Mouse (Mus musculus) gastrocnemius, adult 2 months (tissue): ENCODE results near the gene Spsb2. TPM values are rescaled to one million over a fixed set of nuclear protein-coding genes. Genes with fewer than 3 reads are reported as not detected.
A peak's percentile ranks its signal among the peaks of the same experiment; 100 is the strongest.

Experiments used
- DNase-seq: peaks from one replicate; pipeline ENCODE4 v3.0.0; 2022
- H3K27ac ChIP-seq: fragments of 200-600 bp; 2 replicates; pipeline ENCODE4 v1.8.1; 2022; ENCODE audit warnings: mild to moderate bottlenecking
- H3K4me3 ChIP-seq: fragments of 200-600 bp; 2 replicates; pipeline ENCODE4 v1.8.1; 2022; ENCODE audit warnings: mild to moderate bottlenecking, moderate library complexity
- CTCF ChIP-seq: fragments of 200-600 bp; IDR thresholded peaks from 2 replicates; pipeline ENCODE4 v1.8.1; 2022; ENCODE audit warnings: antibody characterized with exemption, mild to moderate bottlenecking, moderate library complexity
- intact Hi-C: fragments of 180-260 bp; cut with DNase I; formaldehyde crosslinking; loops from one replicate; pipeline ENCODE4 v1.15.1; 2025
- total RNA-seq, 2 experiments: library from RNA; stranded (reverse); gene quantifications; 2 replicates each; pipeline ENCODE4 v1.2.3; 2021

Spsb2 gene
- total RNA-seq, 2 experiments from 2014 or later = 2.0 to 2.5 TPM

GRCm38 (mm10) chr6:124813496-124813895 lies 5.0 kb downstream of the Spsb2 start:
- Histone ChIP-seq H3K27ac (peak overlapping the region; percentile 99), H3K4me3 (peak overlapping the region; percentile 90)
- intact Hi-C loops = no loop called here
- DNase-seq = peak; percentile 88
- TF ChIP-seq CTCF = no peak

GRCm38 (mm10) chr6:124813933-124814332 lies 5.5 kb downstream of the Spsb2 start, which contains the start of gene Tpi1:
TSS of gene Tpi1 (minus strand) at chr6:124814296.
- intact Hi-C loops = loop anchor here (2.0 kb wide), 1 partner anchor 15 kb away; the partner anchor contains the start of genes Cdca3 and Usp5
- TF ChIP-seq CTCF = peak; percentile 8; the same call in 1 of the 2 replicates
- H3K27ac ChIP-seq = peak within 1 kb of the TSS; percentile 99
- H3K4me3 ChIP-seq = peak within 1 kb of the TSS; percentile 90
- peak; percentile 95 for DNase-seq

DNA sequence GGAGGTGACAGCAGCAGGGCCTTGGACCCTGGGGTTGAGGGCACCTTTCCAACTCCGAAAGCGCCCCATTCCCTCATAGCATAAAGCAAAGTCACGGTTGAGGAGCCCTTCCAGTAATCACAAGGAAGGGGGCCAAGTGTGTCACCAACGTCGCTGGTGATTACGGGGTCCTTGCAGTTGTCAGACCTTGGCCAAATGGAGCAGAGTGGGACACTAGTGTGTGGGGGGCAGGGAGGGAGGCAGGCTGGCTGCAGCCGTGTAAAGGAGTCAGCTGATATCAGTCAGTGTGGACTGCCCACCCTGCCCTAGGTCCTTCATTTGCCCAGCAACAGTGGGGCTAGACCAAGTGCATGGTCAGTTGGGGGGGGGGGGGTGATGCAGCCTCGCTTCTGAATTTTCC lies 6.0 kb downstream of the Spsb2 start:
- Histone ChIP-seq H3K27ac (peak overlapping the region; percentile 99), H3K4me3 (peak overlapping the region; percentile 90)
- intact Hi-C loops = loop anchor here (2.0 kb wide), 1 partner anchor 14 kb away; the partner anchor contains the start of genes Cdca3 and Usp5
- TF ChIP-seq CTCF = no peak
- DNase-seq = no peak

DNA sequence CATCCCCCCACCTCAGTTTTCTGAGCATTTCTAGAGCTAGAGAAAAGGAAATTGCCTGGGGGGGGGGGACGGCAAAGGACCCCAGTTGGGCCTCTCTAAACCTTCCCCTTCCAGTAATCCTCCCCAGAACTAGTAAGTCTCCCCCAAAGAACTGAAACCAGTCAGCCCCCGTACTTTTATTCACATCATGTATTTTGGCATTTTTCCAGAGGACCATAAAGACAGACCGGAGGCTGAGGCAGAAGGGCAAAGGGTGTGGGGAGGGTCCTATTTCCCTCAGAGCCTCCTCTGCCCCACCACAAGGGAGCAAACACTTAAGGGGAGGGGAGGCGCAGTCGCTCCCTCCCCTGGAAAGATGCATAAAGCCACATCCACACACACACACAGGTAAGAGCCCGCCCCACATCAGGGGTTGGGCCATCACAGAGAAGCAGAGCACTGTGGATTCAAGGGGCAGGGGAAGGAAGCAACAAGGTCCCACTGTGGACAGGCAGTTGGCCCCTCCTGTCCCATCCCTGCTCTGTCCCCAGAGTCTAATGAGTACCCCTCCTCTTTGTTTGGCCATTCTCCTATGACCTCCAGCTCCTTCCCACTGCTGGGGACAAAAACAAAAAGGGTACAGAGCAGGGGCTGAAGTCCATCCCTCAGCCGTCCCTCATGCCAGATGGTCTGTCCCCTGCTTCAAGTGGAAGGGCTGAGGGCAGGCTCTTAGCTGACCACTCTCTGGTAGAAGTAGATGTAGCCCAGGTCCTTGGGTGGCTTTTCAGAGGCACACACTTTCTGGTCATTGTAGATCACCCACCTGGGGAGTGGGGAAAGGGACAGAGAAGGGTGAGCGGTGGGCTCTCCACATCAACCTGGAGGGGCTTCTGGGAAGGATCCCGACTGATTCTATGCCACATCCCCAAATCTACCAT lies 6.7 kb downstream of the Spsb2 start:
- TF ChIP-seq CTCF = no peak
- Histone ChIP-seq H3K27ac (no peak overlapping the region), H3K4me3 (no peak overlapping the region)
- DNase-seq = peak; percentile 17
- intact Hi-C loops = loop anchor here (2.0 kb wide), 1 partner anchor 14 kb away; the partner anchor contains the start of genes Cdca3 and Usp5

GRCm38 (mm10) chr6:124816611-124817010 lies 8.2 kb downstream of the Spsb2 start:
- peak; percentile 12 for DNase-seq
- no peak overlapping the region for H3K27ac ChIP-seq
- H3K4me3 ChIP-seq = no peak overlapping the region
- TF ChIP-seq CTCF = no peak
- intact Hi-C loops = no loop called here

DNA sequence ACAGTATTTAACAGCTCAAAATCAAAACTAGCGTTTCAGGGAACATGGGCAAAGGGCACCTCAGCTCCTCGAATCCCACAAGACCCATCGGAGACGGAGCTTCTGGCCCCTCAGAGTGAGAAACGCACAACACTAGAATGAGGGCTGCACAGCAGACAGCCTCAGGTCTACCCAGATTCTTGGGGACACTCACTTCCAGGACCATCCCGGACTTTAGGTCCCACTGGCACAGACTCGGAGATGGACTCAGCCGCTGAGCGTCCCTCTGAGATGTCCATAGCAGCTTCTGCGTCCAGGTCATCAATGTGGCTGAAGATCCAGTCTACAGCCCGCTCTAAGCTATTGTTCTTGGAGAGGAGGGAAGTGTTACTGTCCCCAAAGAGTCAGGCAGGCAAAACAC lies 8.7 kb downstream of the Spsb2 start:
- intact Hi-C loops = no loop called here
- no peak for TF ChIP-seq CTCF
- DNase-seq = peak; percentile 4

DNA sequence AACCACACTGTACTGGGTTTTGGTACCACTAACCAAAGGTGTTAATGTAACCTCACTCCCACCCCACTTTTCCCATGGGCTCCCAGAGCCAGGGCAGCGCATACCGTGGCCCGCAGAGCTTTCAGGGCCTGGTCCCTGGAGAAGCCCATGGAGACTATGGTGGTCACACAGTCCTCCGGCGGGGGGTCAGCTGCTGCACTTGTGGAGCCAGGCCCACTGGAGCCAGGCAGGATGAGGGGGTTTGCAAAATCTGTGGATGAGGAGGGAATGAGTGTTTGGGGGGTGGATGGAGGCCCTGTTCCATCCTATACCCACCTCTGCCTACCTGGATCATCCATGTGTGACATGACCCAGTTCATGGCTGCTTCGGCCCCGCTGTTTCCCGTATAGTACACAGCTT lies 9.1 kb downstream of the Spsb2 start:
- no peak overlapping the region for H3K27ac ChIP-seq
- TF ChIP-seq CTCF = no peak
- no peak overlapping the region for H3K4me3 ChIP-seq
- intact Hi-C loops = no loop called here
- peak; percentile 20 for DNase-seq

More for the DNA sequence above, 8.7 kb downstream of the Spsb2 start:
- Histone ChIP-seq H3K4me3 (no peak overlapping the region), H3K27ac (no peak overlapping the region)

- intact Hi-C loops = no loop called here
- TF ChIP-seq CTCF = no peak
- no peak for DNase-seq
- Histone ChIP-seq H3K4me3 (no peak overlapping the region), H3K27ac (no peak overlapping the region)
Measured at GRCm38 (mm10) chr6:124817971-124818370, 9.5 kb downstream of the Spsb2 start.

GRCm38 (mm10) chr6:124820891-124821290 lies 12.4 kb downstream of the Spsb2 start:
- Histone ChIP-seq H3K4me3 (no peak overlapping the region), H3K27ac (no peak overlapping the region)
- intact Hi-C loops = no loop called here
- TF ChIP-seq CTCF = no peak
- DNase-seq = peak; percentile 5

DNA sequence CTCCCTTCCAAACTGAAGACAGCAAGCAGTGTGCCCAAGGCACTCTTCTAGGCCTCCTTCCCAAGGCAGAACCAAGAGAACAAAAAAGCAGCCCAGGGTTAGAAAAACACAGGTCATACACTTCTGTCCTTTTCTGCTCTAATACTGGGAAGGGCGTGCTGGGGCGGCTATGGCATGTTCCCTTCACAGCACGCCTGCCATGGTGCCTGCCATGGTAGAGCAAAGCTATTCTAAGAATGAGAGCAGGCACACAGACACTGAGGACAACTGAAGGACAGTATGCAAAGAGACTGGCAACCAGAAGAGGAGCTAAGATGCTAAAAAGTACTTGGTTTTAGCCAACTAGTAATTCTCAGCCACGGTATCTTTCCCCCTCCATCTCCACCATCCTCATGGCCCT lies 13.6 kb downstream of the Spsb2 start:
- intact Hi-C loops = no loop called here
- Histone ChIP-seq H3K27ac (no peak overlapping the region), H3K4me3 (no peak overlapping the region)
- TF ChIP-seq CTCF = no peak
- DNase-seq = peak; percentile 10

DNA sequence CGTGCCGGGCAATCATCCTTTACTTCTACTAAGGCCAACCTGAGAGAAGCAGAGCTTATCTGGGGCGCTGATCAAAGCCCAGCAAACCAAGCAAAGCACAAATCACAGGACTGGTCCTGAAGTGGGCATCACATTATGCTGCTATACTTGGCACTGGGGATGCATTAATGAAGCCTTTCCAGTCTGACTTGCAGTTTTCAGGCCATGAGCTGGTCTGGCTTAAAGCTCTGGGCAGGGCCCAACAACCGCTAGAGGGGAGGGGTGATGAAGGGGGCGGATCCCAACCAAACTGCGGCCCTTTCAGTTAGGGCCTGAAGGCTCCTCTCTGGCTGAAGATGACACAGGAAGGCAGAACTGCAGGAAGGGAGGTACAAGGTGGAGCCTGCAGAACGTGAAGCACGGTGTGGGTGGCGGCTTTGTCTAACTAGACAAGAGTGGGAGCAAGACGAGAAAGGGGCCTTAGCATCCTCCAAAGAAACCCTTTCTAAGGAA lies 19.7 kb downstream of the Spsb2 start:
- peak overlapping the region; percentile 83 for H3K4me3 ChIP-seq
- H3K27ac ChIP-seq = peak overlapping the region; percentile 95
- no peak for TF ChIP-seq CTCF
- peak; percentile 56 for DNase-seq
- intact Hi-C loops = loop anchor here (2.0 kb wide), 1 partner anchor 13 kb away; the partner anchor contains the start of gene Tpi1

DNA sequence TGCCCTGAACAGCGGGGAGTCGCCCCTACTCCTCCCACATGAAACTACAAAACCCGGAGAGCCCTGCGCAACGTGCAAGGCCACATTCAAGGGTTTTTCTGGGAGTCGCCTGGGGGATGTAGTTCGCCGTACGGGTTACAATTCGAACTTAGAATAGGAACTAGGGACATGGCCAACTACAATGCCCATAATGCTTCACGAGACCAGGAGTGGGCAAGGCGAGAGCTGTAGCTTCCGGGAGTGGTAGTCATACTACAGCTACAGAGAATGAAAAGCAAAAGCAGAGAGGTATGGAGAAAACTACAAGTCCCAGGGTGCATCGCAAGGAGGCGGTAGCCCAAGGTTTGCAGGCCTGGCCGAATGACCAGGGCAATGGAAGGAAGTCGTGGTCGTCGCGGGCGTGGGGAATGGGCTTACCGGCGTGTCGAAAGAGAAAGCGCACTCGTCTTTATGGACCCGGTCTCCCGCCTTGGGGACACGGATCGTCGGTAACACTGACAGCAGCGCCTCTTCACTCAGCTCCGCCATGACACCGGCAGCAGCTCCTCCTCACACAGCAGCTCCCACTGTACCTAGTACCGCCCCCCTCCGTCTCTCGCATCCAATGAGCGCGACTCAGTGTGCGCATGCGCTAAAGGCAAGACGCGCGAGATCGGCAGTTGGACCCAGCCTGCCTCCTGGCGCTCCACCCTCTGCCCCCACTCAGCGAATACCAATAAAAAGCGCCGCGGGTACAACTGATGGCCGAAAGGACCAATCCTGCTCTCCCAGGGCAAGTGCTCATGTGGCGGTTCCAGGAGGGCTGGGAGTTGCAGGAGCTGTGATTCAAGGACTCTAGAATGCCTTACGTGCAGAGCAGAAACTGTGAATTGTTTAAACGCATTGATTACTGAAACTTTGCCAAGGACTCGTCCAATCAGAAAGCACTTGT lies 20.7 kb downstream of the Spsb2 start, which contains the start of the genes Usp5 and Cdca3:
Gene Usp5 (minus strand): TSS at position 617 of the 931 bp plus-strand sequence.
Gene Cdca3 (plus strand): TSS at position 680 of the 931 bp plus-strand sequence.
- Histone ChIP-seq H3K27ac (peak within 1 kb of the TSS; percentile 95), H3K4me3 (peak within 1 kb of the TSS; percentile 83)
- peak; percentile 99 for DNase-seq
- intact Hi-C loops = loop anchor here (1.0 to 2.0 kb wide), 2 partner anchors 14 to 136 kb away; partner anchors contain the start of genes Cops7a and Tpi1
- no peak for TF ChIP-seq CTCF
